Mouse (Mus musculus): Measurements from ENCODE around the gene Sh2d1a.

Sh2d1a gene

GRCm38 (mm10) chrX:42502291-42503043 lies at the start of gene Sh2d1a:
Gene Sh2d1a (plus strand): TSS chrX:42502453.
- no peak for DNase-seq

GRCm38 (mm10) chrX:42453001-42453400 lies 49.3 kb upstream of the Sh2d1a start:
- DNase-seq = no peak

- no peak for DNase-seq
These were observed 47.7 kb upstream of the Sh2d1a start for GRCm38 (mm10) chrX:42454533-42454932.

DNA sequence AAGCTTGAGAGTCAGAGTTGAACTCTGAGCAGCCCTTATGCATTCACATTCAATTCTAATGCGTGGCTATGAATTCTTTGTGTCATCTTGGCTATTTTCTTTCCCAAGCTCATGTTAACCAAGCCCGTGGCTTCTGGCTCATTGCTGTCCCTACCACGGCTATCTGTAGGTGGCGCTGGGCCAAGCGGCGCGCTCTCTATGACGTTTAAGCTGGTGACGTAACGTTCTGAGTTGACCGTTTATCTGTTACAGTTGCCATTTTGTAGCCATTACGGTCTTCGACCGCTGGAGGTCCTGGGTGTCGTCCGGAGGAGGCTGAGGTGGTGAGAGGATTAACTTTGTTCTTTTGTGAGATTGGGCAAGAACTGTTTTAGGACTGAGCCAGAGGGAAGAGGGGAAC lies 12.8 kb upstream of the Sh2d1a start, which contains the start of gene Tex13c2:
Tex13c2 (plus strand) TSS at position 246 of the 400 bp plus-strand sequence.
- DNase-seq = no peak

- peak; percentile 23 for DNase-seq
These were observed 11.9 kb upstream of the Sh2d1a start for GRCm38 (mm10) chrX:42490336-42490735.

DNA sequence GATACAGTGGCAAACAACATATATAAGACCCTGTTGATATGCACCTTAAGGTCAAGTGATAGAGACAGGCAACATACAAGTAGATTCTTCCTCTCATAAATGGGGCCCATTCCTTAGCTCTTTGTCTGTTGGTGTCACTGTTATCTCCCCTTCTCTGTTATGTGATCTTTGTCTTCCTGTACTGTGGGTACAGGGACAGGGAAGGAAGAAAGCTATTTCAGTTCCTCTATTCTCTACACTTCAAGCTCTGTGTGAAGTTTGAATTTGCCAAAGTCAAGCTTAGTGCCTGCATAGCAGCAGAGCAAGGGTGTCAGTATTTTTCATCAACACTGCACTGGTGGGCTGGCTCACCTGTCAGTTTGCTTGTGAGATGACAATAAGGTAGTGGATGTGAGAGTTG lies 1.7 kb upstream of the Sh2d1a start:
- DNase-seq = no peak

- DNase-seq = no peak
These were observed 8.9 kb downstream of the Sh2d1a start for GRCm38 (mm10) chrX:42511105-42511504.

GRCm38 (mm10) chrX:42512567-42512966 lies 10.3 kb downstream of the Sh2d1a start:
- no peak for DNase-seq

- no peak for DNase-seq
These were observed 20.6 kb downstream of the Sh2d1a start for GRCm38 (mm10) chrX:42522868-42523267.

- no peak for DNase-seq
These were observed 28.4 kb downstream of the Sh2d1a start for GRCm38 (mm10) chrX:42530703-42531102.

- peak; percentile 53 for DNase-seq
These were observed 37.9 kb downstream of the Sh2d1a start for GRCm38 (mm10) chrX:42540030-42540755.

GRCm38 (mm10) chrX:42540756-42541053 lies 38.5 kb downstream of the Sh2d1a start:
- DNase-seq = no peak

DNA sequence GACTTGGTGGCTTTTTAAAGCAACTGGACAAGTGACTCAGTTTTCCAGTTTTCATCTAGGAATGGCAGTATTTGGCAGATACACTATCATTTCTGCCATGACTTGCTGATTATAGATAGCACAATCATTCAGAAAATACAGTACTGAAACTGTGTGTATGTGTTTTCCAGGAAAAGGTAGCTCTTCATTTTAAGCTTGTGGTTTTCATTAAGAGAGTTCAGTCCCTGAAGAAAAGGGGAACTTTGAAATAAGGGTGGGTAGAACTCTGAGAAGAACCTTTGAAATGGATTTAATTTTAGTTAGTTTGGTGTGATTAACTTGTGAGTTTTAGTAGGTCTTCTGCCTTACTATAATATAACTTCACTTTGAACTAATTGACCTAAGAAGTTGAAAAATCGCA lies 42.8 kb downstream of the Sh2d1a start:
- DNase-seq = no peak

DNA sequence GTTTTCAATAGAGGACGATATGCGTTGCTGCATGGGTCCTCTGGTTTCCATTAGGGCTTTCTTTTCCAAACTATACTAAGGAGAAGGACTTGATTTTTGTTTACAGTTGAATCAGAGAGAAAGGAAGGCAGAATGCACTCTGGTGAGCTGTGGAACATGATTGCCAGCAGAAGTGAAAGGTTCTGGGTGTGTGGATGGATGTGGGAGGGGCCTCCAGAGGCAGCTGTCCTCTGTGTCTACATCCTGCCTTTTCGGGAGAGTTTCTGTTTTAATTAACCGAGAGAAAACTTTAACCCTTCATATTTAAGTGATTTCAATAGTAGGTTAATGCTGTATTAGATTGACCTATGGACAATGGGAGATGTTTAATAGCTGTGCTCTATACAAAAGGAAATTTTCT lies 46.3 kb downstream of the Sh2d1a start:
- no peak for DNase-seq

- DNase-seq = peak; percentile 34
These were observed 55.0 kb downstream of the Sh2d1a start for GRCm38 (mm10) chrX:42557284-42557683.

DNA sequence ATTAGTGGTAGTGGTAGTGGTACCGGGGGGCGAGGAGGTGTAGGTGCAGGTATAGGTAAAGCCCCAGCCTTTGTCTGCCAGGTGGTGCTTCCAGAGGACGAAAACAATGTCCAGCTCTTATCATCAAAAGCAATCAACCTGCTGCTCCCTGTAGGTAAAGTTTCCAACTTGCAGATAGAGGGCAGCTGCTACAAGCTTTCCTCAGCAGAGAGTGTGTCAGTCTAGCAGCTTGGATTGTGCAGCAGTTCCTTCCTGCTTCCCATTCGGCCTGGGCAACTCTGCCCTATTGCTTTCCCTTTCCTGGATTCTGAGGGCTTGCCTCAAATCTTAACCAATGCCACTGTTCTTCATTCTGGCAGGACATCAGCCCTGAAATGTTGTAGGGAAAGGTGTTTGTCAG lies 56.4 kb downstream of the Sh2d1a start:
- DNase-seq = no peak

Measured in layer of hippocampus, adult 9-11 months (tissue).